Mouse (Mus musculus) liver, embryonic 14.5 days (tissue): ENCODE results near the gene Mfsd12. TPM values are rescaled to one million over a fixed set of nuclear protein-coding genes. Genes with fewer than 3 reads are reported as not detected.
A peak's percentile ranks its signal among the peaks of the same experiment; 100 is the strongest.

Source experiments
- ATAC-seq: fragments of 200-750 bp; cut with Nextera tagmentation; 2 replicates; pipeline ENCODE4 v1.8.0; 2017; ENCODE audit warnings: moderate number of reproducible peaks, mild to moderate bottlenecking, moderate library complexity; ENCODE audit not compliant: insufficient read depth
- DNase-seq, 3 experiments: peaks; one replicate each; pipeline ENCODE4 v3.0.0-alpha.2; 2012 to 2013; ENCODE audit warnings: low read depth in 3 of 3, low spot score in 3 of 3
- H3K27ac ChIP-seq: fragments of 300-500 bp; sonication (generic); 2 replicates; pipeline ENCODE4 v1.5.1; 2014; ENCODE audit warnings: moderate library complexity, mild to moderate bottlenecking, control low read depth, inconsistent platforms
- H3K27me3 ChIP-seq: fragments of 300-500 bp; sonication (generic); 2 replicates; pipeline ENCODE4 v1.6.1; 2014; ENCODE audit warnings: mild to moderate bottlenecking, low read length, moderate library complexity; ENCODE audit not compliant: control insufficient read depth, insufficient read depth
- H3K36me3 ChIP-seq: fragments of 300-500 bp; sonication (generic); replicated peaks from 2 replicates; pipeline ENCODE4 v1.6.1; 2014; ENCODE audit warnings: low read depth; ENCODE audit not compliant: control insufficient read depth, insufficient read depth
- H3K4me1 ChIP-seq, 2 experiments: fragments of 200-500 bp in 1 of 2; fragments of 300-500 bp in 1 of 2; sonication (generic) in 1 of 2; replicated peaks; 2 replicates each; pipeline ENCODE4 v1.6.1; 2012 to 2014; ENCODE audit warnings: antibody characterized with exemption in 1 of 2, inconsistent platforms in 1 of 2, low read length in 1 of 2; ENCODE audit not compliant: control insufficient read depth in 2 of 2, insufficient read depth in 2 of 2
- H3K4me2 ChIP-seq: fragments of 300-500 bp; sonication (generic); 2 replicates; pipeline ENCODE4 v1.6.1; 2014; ENCODE audit warnings: low read depth, mild to moderate bottlenecking, control low read depth, moderate library complexity
- H3K4me3 ChIP-seq, 2 experiments: fragments of 200-500 bp in 1 of 2; fragments of 300-500 bp in 1 of 2; sonication (generic) in 1 of 2; 2 replicates each; pipeline ENCODE4 v1.5.1; 2012 to 2014; ENCODE audit warnings: low read depth in 2 of 2, low read length in 2 of 2, mild to moderate bottlenecking in 2 of 2, control low read depth in 1 of 2, inconsistent platforms in 1 of 2, moderate library complexity in 1 of 2; ENCODE audit not compliant: insufficient read depth in 1 of 2
- H3K9ac ChIP-seq: fragments of 300-500 bp; sonication (generic); replicated peaks from 2 replicates; pipeline ENCODE4 v1.6.1; 2014; ENCODE audit warnings: mild to moderate bottlenecking, control low read depth, moderate library complexity
- H3K9me3 ChIP-seq: fragments of 300-500 bp; sonication (generic); 2 replicates; pipeline ENCODE4 v1.6.1; 2016; ENCODE audit warnings: low read length, mixed read lengths; ENCODE audit not compliant: control insufficient read depth
- CTCF ChIP-seq: IDR thresholded peaks from 2 replicates; pipeline ENCODE4 v1.5.1; 2016; ENCODE audit warnings: antibody characterized with exemption, low read depth, control low read depth
- EP300 ChIP-seq: IDR thresholded peaks from 2 replicates; pipeline ENCODE4 v1.6.1; 2016; ENCODE audit warnings: antibody characterized with exemption, low read depth
- WGBS: fragments of 180-500 bp; shearing (Covaris S2); extraction: QIAGEN DNeasy Blood & Tissue Kit; methylation state at CpG from one replicate; pipeline ENCODE4 v1.1.7; 2014; ENCODE audit not compliant: insufficient replicate concordance; 5-methylcytosine and 5-hydroxymethylcytosine counted together
- polyA plus RNA-seq, 2 experiments: library from polyadenylated mRNA; depleted of rRNA in 1 of 2; stranded (reverse) in 1 of 2; unstranded in 1 of 2; fragments of >200 nt; fragmentation: Nextera tagmentation in 1 of 2; extraction: Ambion mirVana in 1 of 2; gene quantifications; 2 replicates each; pipeline versions ENCODE4 v1.2.1 to v1.2.3; 2012 to 2014

Gene Mfsd12
- polyA plus RNA-seq, 2 experiments = 6.1 to 8.4 TPM

- H3K4me1 ChIP-seq = peaks cover 9 to 10% of the 10 kb centered on the region in 2 experiments
- TF ChIP-seq EP300 (no peak), CTCF (peak; percentile 96)
- no peak overlapping the region for H3K27ac ChIP-seq
- DNase-seq = peak in 1 of 3 experiments; percentile 41
- H3K9me3 ChIP-seq = no peaks in the 10 kb centered on the region
- H3K36me3 ChIP-seq = peaks cover 11% of the 10 kb centered on the region
- peak; percentile 35; the same call in 1 of the 2 replicates for ATAC-seq
- 55% methylated on average over 23 of the region's 23 CpGs for WGBS
- H3K4me2 ChIP-seq = no peak overlapping the region
- H3K9ac ChIP-seq = no peak overlapping the region
- no peak overlapping the region for H3K4me3 ChIP-seq
- no peaks in the 10 kb centered on the region for H3K27me3 ChIP-seq
These were observed 32.7 kb downstream of the Mfsd12 start for GRCm38 (mm10) chr10:81389801-81390677.

- DNase-seq (no peak), ATAC-seq (no peak)
- peaks cover 3 to 5% of the 10 kb centered on the region in 2 experiments for H3K4me1 ChIP-seq
- no peaks in the 10 kb centered on the region for H3K27me3 ChIP-seq
- H3K36me3 ChIP-seq = peaks cover 11% of the 10 kb centered on the region
- no peak overlapping the region for H3K9ac ChIP-seq
- H3K9me3 ChIP-seq = no peaks in the 10 kb centered on the region
- H3K27ac ChIP-seq = no peak overlapping the region
- TF ChIP-seq EP300 = no peak
- H3K4me3 ChIP-seq = no peak overlapping the region
- 83% methylated on average over 13 of the region's 13 CpGs for WGBS
- no peak overlapping the region for H3K4me2 ChIP-seq
These were observed 33.3 kb downstream of the Mfsd12 start for GRCm38 (mm10) chr10:81390678-81390965.

GRCm38 (mm10) chr10:81392270-81392669, 35.0 kb downstream of the Mfsd12 start:
- Histone ChIP-seq H3K4me1 (peaks cover 2 to 5% of the 10 kb centered on the region in 2 experiments; a peak in 3 of 4 replicates), H3K4me3 (no peak overlapping the region), H3K9me3 (no peaks in the 10 kb centered on the region), H3K27me3 (no peaks in the 10 kb centered on the region), H3K27ac (no peak overlapping the region), H3K36me3 (peaks cover 9% of the 10 kb centered on the region; the same call in 1 of the 2 replicates), H3K4me2 (no peak overlapping the region), H3K9ac (no peak overlapping the region)
- ATAC-seq (no peak), DNase-seq (no peak)
- WGBS = 44% methylated on average over 6 of the region's 6 CpGs
- TF ChIP-seq CTCF (no peak), EP300 (no peak)

GRCm38 (mm10) chr10:81392781-81393185, 35.5 kb downstream of the Mfsd12 start, which contains the start of gene Smim24:
TSS of gene Smim24 (plus strand) at chr10:81393051.
- H3K36me3 ChIP-seq = peaks cover 4% of the 10 kb centered on the region; the same call in 1 of the 2 replicates
- no peaks in the 10 kb centered on the region for H3K9me3 ChIP-seq
- H3K4me1 ChIP-seq = peaks cover 2 to 5% of the 10 kb centered on the region in 2 experiments; a peak in 3 of 4 replicates
- DNase-seq (no peak), ATAC-seq (no peak; the same call in 1 of the 2 replicates)
- no peak within 1 kb of the TSS for H3K27ac ChIP-seq
- peak within 1 kb of the TSS; percentile 41 for H3K4me3 ChIP-seq
- TF ChIP-seq EP300 = no peak
- no peak for TF ChIP-seq CTCF
- H3K4me2 ChIP-seq = peak within 1 kb of the TSS; percentile 65
- H3K9ac ChIP-seq = peak within 1 kb of the TSS; percentile 37; the same call in 1 of the 2 replicates
- no peaks in the 10 kb centered on the region for H3K27me3 ChIP-seq
- 49% methylated on average over 14 of the region's 14 CpGs for WGBS

- Histone ChIP-seq H3K4me3 (peak overlapping the region; percentile 41), H3K9ac (peak overlapping the region; percentile 37; the same call in 1 of the 2 replicates), H3K4me2 (peak overlapping the region; percentile 65), H3K27me3 (no peaks in the 10 kb centered on the region), H3K27ac (no peak overlapping the region), H3K4me1 (peaks cover 2 to 5% of the 10 kb centered on the region in 2 experiments; a peak in 3 of 4 replicates), H3K9me3 (no peaks in the 10 kb centered on the region), H3K36me3 (no peaks in the 10 kb centered on the region)
- 5% methylated on average over 19 of the region's 19 CpGs for WGBS
- DNase-seq = no peak
- ATAC-seq = no peak
- no peak for TF ChIP-seq CTCF
- no peak for TF ChIP-seq EP300
These were observed 36.3 kb downstream of the Mfsd12 start for GRCm38 (mm10) chr10:81393456-81394063.
